11 mouse cellular contexts compared by ENCODE assay signal in the genomic region with DNA sequence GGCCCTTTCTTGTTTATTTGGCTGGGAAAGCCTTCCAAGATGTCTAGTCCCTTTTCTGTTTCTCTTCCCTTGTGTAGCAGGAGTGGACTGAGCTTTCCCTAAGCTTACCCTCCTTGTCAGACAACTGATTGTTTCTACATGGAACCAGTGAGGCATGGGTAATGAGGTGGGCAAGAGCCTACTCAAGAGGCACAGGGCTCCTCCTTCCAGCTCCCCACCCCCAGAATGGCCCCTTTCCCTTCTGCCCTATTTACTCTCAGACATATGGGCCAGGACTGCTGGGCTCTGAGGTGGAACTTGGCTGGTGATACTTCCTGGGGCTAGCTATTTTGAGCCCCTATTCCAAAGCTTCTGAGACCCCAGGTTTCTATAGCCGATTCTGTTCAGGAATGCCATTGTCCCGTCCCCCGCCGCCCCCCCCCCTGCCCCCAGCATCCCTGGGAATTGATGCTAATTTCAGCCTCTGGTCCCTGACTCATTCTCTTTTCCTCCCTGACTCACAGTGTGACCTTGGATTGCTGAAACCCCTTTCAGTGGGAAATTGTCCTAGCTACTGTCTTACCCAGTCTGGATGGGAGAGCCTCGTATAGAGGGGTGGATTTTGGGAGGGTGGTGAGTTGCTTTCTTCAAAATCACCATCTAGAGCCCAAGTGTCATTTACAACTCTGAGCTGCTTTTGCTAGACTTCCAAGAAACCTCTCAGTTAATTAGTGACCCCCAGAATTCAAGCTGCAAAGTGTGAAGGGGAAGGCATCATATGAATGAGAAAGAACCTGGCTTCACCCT. TPM values are rescaled to one million over a fixed set of nuclear protein-coding genes. Genes with fewer than 3 reads are reported as not detected.
DNase-seq lines count a peak whose midpoint lies in the region; ATAC-seq and TF ChIP-seq lines count a peak whose summit lies in the region.
"Had no signal": no experiment of that assay in that cellular context is flagged by ENCODE, and none has a peak within 500 bp of the region (broad histone marks: within the 10 kb centered on the region; RNA-seq: fewer than 3 reads in every experiment).

No protein-coding gene starts in this region.

- no peaks in the 10 kb centered on the region for H3K9me3 ChIP-seq in intestine, embryonic 15.5 days
- no peaks in the 10 kb centered on the region for H3K9me3 ChIP-seq in intestine, postnatal 0 days (ENCODE audit: control insufficient read depth)
- no peaks in the 10 kb centered on the region for H3K9me3 ChIP-seq in hindbrain, embryonic 10.5 days
- no peaks in the 10 kb centered on the region for H3K9me3 ChIP-seq in neural tube, embryonic 13.5 days
- H3K9me3 ChIP-seq: lung, embryonic 15.5 days had no signal

- intact Hi-C loops in heart, postnatal 36 days (cut with DNase I): no loop called here

- WGBS in intestine, embryonic 15.5 days: 19% methylated on average over 5 of the region's 5 CpGs
- 28% methylated on average over 5 of the region's 5 CpGs for WGBS in intestine, postnatal 0 days
- 8% methylated on average over 5 of the region's 5 CpGs for WGBS in hindbrain, embryonic 10.5 days
- WGBS in neural tube, embryonic 13.5 days: 7% methylated on average over 3 of the region's 5 CpGs

- H3K9ac ChIP-seq in intestine, embryonic 15.5 days: no peak overlapping the region
- H3K9ac ChIP-seq in intestine, postnatal 0 days (ENCODE audit: low read depth, low read length): no peak overlapping the region
- peak overlapping the region; percentile 35 for H3K9ac ChIP-seq in neural tube, embryonic 13.5 days
- H3K9ac ChIP-seq: lung, embryonic 15.5 days had no signal

- H3K4me3 ChIP-seq in intestine, embryonic 15.5 days (replicated peaks): no peak overlapping the region
- H3K4me3 ChIP-seq in intestine, postnatal 0 days (ENCODE audit: low read depth, low read length): no peak overlapping the region
- H3K4me3 ChIP-seq in hindbrain, embryonic 10.5 days: peak overlapping the region; percentile 35
- H3K4me3 ChIP-seq in neural tube, embryonic 13.5 days: no peak overlapping the region
- H3K4me3 ChIP-seq: lung, embryonic 15.5 days had no signal

- DNase-seq in cerebellum, postnatal 25 days: peak; percentile 62 to 67
- DNase-seq in hindbrain, embryonic 10.5 days (ENCODE audit: low spot score): peak; percentile 75
- DNase-seq in frontal cortex, postnatal 36 days (ENCODE audit: low spot score in 2 of 2): no peak
- no peak for DNase-seq in heart, postnatal 36 days
- DNase-seq in heart, adult 8-10 months (ENCODE audit: low spot score): no peak

- no peaks in the 10 kb centered on the region for H3K27me3 ChIP-seq in intestine, embryonic 15.5 days (replicated peaks)
- no peaks in the 10 kb centered on the region for H3K27me3 ChIP-seq in intestine, postnatal 0 days (replicated peaks; ENCODE audit: control insufficient read depth, insufficient read depth, low read length)
- H3K27me3 ChIP-seq in hindbrain, embryonic 10.5 days (ENCODE audit: insufficient read depth, poor library complexity, severe bottlenecking): 0 out of 2 replicates have a peak, but pooled peaks cover 5% of the 10 kb centered on the region
- H3K27me3 ChIP-seq in neural tube, embryonic 13.5 days: no peaks in the 10 kb centered on the region
- H3K27me3 ChIP-seq: lung, embryonic 15.5 days had no signal

- peaks cover 11% of the 10 kb centered on the region; the same call in 1 of the 2 replicates for H3K4me1 ChIP-seq in intestine, embryonic 15.5 days (replicated peaks)
- 0 out of 2 replicates have a peak, but pooled peaks cover 5% of the 10 kb centered on the region for H3K4me1 ChIP-seq in intestine, postnatal 0 days (replicated peaks; ENCODE audit: control insufficient read depth, insufficient read depth, low read length)
- H3K4me1 ChIP-seq in hindbrain, embryonic 10.5 days (replicated peaks): peaks cover 90% of the 10 kb centered on the region
- H3K4me1 ChIP-seq in neural tube, embryonic 13.5 days (replicated peaks): peaks cover 77% of the 10 kb centered on the region

- 0 out of 2 replicates have a peak overlapping the region, but pooled peaks have one; percentile 32 for H3K27ac ChIP-seq in intestine, embryonic 15.5 days
- H3K27ac ChIP-seq in intestine, postnatal 0 days (ENCODE audit: low read depth, low read length): no peak overlapping the region
- H3K27ac ChIP-seq in hindbrain, embryonic 10.5 days: peak overlapping the region; percentile 88
- peak overlapping the region; percentile 95 for H3K27ac ChIP-seq in neural tube, embryonic 13.5 days (replicated peaks)
- H3K27ac ChIP-seq: lung, embryonic 15.5 days had no signal

- H3K4me2 ChIP-seq in intestine, embryonic 15.5 days (replicated peaks): no peak overlapping the region
- H3K4me2 ChIP-seq in intestine, postnatal 0 days (replicated peaks; ENCODE audit: low read depth): no peak overlapping the region
- peak overlapping the region; percentile 22; the same call in 1 of the 2 replicates for H3K4me2 ChIP-seq in neural tube, embryonic 13.5 days
- H3K4me2 ChIP-seq: lung, embryonic 15.5 days had no signal

- no peak for TF ChIP-seq CTCF in intestine, postnatal 0 days (IDR thresholded peaks at IDR 0.05; ENCODE audit: low read depth)

- no peak for ATAC-seq in intestine, embryonic 15.5 days
- ATAC-seq in intestine, postnatal 0 days: no peak
- peak; percentile 57 for ATAC-seq in neural tube, embryonic 13.5 days (ENCODE audit: low read depth)

- H3K36me3 ChIP-seq in intestine, embryonic 15.5 days: no peaks in the 10 kb centered on the region
- H3K36me3 ChIP-seq in intestine, postnatal 0 days (ENCODE audit: control insufficient read depth, insufficient read depth): no peaks in the 10 kb centered on the region
- H3K36me3 ChIP-seq in hindbrain, embryonic 10.5 days: peaks cover 16% of the 10 kb centered on the region
- peaks cover 20% of the 10 kb centered on the region for H3K36me3 ChIP-seq in neural tube, embryonic 13.5 days
- H3K36me3 ChIP-seq: lung, embryonic 15.5 days had no signal

RNA-seq across cellular contexts. Expression of a gene that starts 16.0 kb away (rescaled TPM):
- polyA plus RNA-seq in intestine, embryonic 15.5 days (2015; fragmentation: Nextera tagmentation; extraction: Ambion mirVana): 5.1 and 6.3 TPM in 2 replicates
- 4.0 and 4.5 TPM in 2 replicates for polyA plus RNA-seq in intestine, postnatal 0 days (2015; fragmentation: Nextera tagmentation; extraction: Ambion mirVana)
- 26.8 and 44.9 TPM in 2 replicates for polyA plus RNA-seq in hindbrain, embryonic 10.5 days (2016; fragmentation: Nextera tagmentation; extraction: Ambion mirVana)
- polyA plus RNA-seq in neural tube, embryonic 13.5 days (2015; fragmentation: Nextera tagmentation; extraction: Ambion mirVana): 83.3 and 88.7 TPM in 2 replicates
- total RNA-seq in heart, postnatal 36 days (2021): 1 to 10 TPM; 1.2 to 1.5 TPM
- total RNA-seq in heart, adult 8-10 months (2022): 1 to 10 TPM in 3 of 4 experiments, under 1 TPM in 1; 0.79 to 2.5 (median 1.2) TPM

RNA-seq across cellular contexts. Expression of a gene that starts 19.0 kb away (rescaled TPM):
- polyA plus RNA-seq in intestine, embryonic 15.5 days (2015; fragmentation: Nextera tagmentation; extraction: Ambion mirVana): 9.8 and 10.3 TPM in 2 replicates
- polyA plus RNA-seq in intestine, postnatal 0 days (2015; fragmentation: Nextera tagmentation; extraction: Ambion mirVana): 6.1 and 7.8 TPM in 2 replicates
- polyA plus RNA-seq in hindbrain, embryonic 10.5 days (2016; fragmentation: Nextera tagmentation; extraction: Ambion mirVana): 37.7 and 56.5 TPM in 2 replicates
- 83.1 and 93.7 TPM in 2 replicates for polyA plus RNA-seq in neural tube, embryonic 13.5 days (2015; fragmentation: Nextera tagmentation; extraction: Ambion mirVana)
- 10 to 100 TPM in 1 of 2 experiments, 1 to 10 TPM in 1; 9.4 to 10.1 TPM for total RNA-seq in heart, postnatal 36 days (2021)
- total RNA-seq in heart, adult 8-10 months (2022): 10 to 100 TPM in 2 of 4 experiments, 1 to 10 TPM in 2; 8.7 to 15.2 (median 12.4) TPM
- total RNA-seq: common myeloid progenitor, adult 5-6 weeks had no signal

RNA-seq across cellular contexts. Expression of a gene that starts 46.1 kb away (rescaled TPM):
- not detected in 2 replicates for polyA plus RNA-seq in intestine, embryonic 15.5 days (2015; fragmentation: Nextera tagmentation; extraction: Ambion mirVana)
- 1.1 and 3.8 TPM in 2 replicates for polyA plus RNA-seq in intestine, postnatal 0 days (2015; fragmentation: Nextera tagmentation; extraction: Ambion mirVana)
- polyA plus RNA-seq in hindbrain, embryonic 10.5 days (2016; fragmentation: Nextera tagmentation; extraction: Ambion mirVana): not detected in 2 replicates
- not detected in 2 replicates for polyA plus RNA-seq in neural tube, embryonic 13.5 days (2015; fragmentation: Nextera tagmentation; extraction: Ambion mirVana)
- not detected for total RNA-seq in heart, postnatal 36 days (2021)
- total RNA-seq in heart, adult 8-10 months (2022): not detected
- total RNA-seq: common myeloid progenitor, adult 5-6 weeks had no signal
- polyA plus RNA-seq: heart, embryonic 16.5 days; lung, embryonic 15.5 days had no signal

Comparison
In these comparisons a context has a peak if more than half of its experiments do, and no peak if none do; other contexts are left out.
1. DNase-seq: peak in cerebellum, postnatal 25 days (2 of 2) and hindbrain, embryonic 10.5 days (single experiment); none in frontal cortex, postnatal 36 days (0 of 2), heart, postnatal 36 days (0 of 2) and heart, adult 8-10 months (single experiment).